8 mouse cellular contexts compared by ENCODE assay signal in the genomic region with DNA sequence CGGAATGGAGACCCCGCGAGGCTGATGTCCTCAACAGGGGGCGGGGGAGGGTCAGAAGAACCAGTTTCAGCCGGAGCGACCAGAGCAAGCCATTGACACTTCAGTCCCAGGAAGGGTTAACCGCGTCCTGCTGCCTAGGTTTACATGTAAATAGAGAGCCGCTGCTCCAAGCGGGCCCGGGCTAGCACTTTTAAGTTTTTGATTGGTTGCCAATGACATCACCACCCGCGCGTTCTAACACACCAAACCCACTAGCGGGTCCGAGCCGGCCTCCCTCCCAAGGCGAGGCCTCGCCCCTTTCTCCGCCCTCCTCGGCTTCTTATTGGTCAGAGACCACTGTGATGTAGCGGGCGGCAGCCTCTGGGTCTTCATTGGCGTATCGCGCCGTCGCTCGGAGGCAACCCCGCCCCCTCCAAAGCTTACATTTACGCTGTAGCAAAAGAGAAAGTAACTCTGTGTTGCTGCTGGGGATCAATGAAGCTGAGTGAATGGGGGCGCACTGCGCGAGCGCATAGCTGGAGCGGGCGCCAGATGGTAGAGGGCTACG. TPM values are rescaled to one million over a fixed set of nuclear protein-coding genes. Genes with fewer than 3 reads are reported as not detected.
DNase-seq lines count a peak whose midpoint lies in the region; ATAC-seq and TF ChIP-seq lines count a peak whose summit lies in the region.

A gene (minus strand): TSS at position 291 of the 547 bp plus-strand sequence.

- no peak for TF ChIP-seq CTCF in bone marrow macrophage, adult 2 months (IDR thresholded peaks at IDR 0.05; ENCODE audit: low read depth, low read length)
- no peak for TF ChIP-seq CTCF in embryonic fibroblast, embryonic 13.5 days (IDR thresholded peaks at IDR 0.05; ENCODE audit: borderline replicate concordance, insufficient read depth, low read length)

- H3K27me3 ChIP-seq in kidney, embryonic 14.5 days (ENCODE audit: control insufficient read depth, insufficient read depth, low read length) = no peaks in the 10 kb centered on the region; the same call in 1 of the 2 replicates
- no peaks in the 10 kb centered on the region for H3K27me3 ChIP-seq in limb, embryonic 15.5 days

- H3K4me2 ChIP-seq in kidney, embryonic 14.5 days (replicated peaks; ENCODE audit: low read depth, low read length) = peak within 1 kb of the TSS; percentile 91
- H3K4me2 ChIP-seq in limb, embryonic 15.5 days = peak within 1 kb of the TSS; percentile 88

- TF ChIP-seq POLR2A in bone marrow macrophage, adult 2 months (IDR thresholded peaks at IDR 0.05; ENCODE audit: borderline replicate concordance, low read depth, low read length) = no peak
- TF ChIP-seq POLR2A in embryonic fibroblast, embryonic 13.5 days (IDR thresholded peaks at IDR 0.05; ENCODE audit: low read depth, low read length) = peak; percentile 84

- H3K9me3 ChIP-seq in kidney, embryonic 14.5 days (ENCODE audit: control insufficient read depth, low read length) = no peaks in the 10 kb centered on the region
- no peaks in the 10 kb centered on the region for H3K9me3 ChIP-seq in limb, embryonic 15.5 days

- no peaks in the 10 kb centered on the region for H3K36me3 ChIP-seq in kidney, embryonic 14.5 days (ENCODE audit: control insufficient read depth, insufficient read depth, low read length)
- 0 out of 2 replicates have a peak, but pooled peaks cover 4% of the 10 kb centered on the region for H3K36me3 ChIP-seq in limb, embryonic 15.5 days

- peak within 1 kb of the TSS; percentile 87 for H3K9ac ChIP-seq in kidney, embryonic 14.5 days (ENCODE audit: low read depth, low read length)
- H3K9ac ChIP-seq in limb, embryonic 15.5 days = peak within 1 kb of the TSS; percentile 82

- WGBS in kidney, embryonic 14.5 days = under 1% methylated on average over 38 of the region's 38 CpGs
- WGBS in limb, embryonic 15.5 days = under 1% methylated on average over 38 of the region's 38 CpGs

- peak; percentile 100 for ATAC-seq in kidney, embryonic 14.5 days (ENCODE audit: low FRiP score, low TSS enrichment)
- ATAC-seq in limb, embryonic 15.5 days (ENCODE audit: insufficient number of reproducible peaks, low FRiP score, low TSS enrichment, low read depth) = peak; percentile 99

- DNase-seq in 416B (ENCODE audit: low read depth) = peak; percentile 99
- peak; percentile 99 for DNase-seq in heart, adult 9 months (ENCODE audit: low spot score in 2 of 2)
- peak; percentile 97 to 98 for DNase-seq in monocyte, adult 2 months (ENCODE audit: low read depth in 1 of 2, low spot score in 2 of 2)
- peak; percentile 99 for DNase-seq in spleen, postnatal 36 days (ENCODE audit: low spot score in 2 of 2)

- peak within 1 kb of the TSS; percentile 94 for H3K4me3 ChIP-seq in bone marrow macrophage, adult 2 months (ENCODE audit: insufficient read depth, low read length)
- peak within 1 kb of the TSS; percentile 89 for H3K4me3 ChIP-seq in embryonic fibroblast, embryonic 13.5 days (ENCODE audit: insufficient read depth, low read length)
- peak within 1 kb of the TSS; percentile 65 for H3K4me3 ChIP-seq in kidney, embryonic 14.5 days (ENCODE audit: low read length)
- peak within 1 kb of the TSS; percentile 61 for H3K4me3 ChIP-seq in limb, embryonic 15.5 days

- peaks cover 3% of the 10 kb centered on the region; the same call in 1 of the 2 replicates for H3K4me1 ChIP-seq in bone marrow macrophage, adult 2 months (ENCODE audit: control insufficient read depth, insufficient read depth, low read length)
- peaks cover 4% of the 10 kb centered on the region; the same call in 1 of the 2 replicates for H3K4me1 ChIP-seq in embryonic fibroblast, embryonic 13.5 days (ENCODE audit: control insufficient read depth, insufficient read depth, low read length)
- peaks cover 6% of the 10 kb centered on the region; the same call in 1 of the 2 replicates for H3K4me1 ChIP-seq in kidney, embryonic 14.5 days (ENCODE audit: control insufficient read depth, insufficient read depth, low read length)
- peaks cover 16% of the 10 kb centered on the region for H3K4me1 ChIP-seq in limb, embryonic 15.5 days

- peak within 1 kb of the TSS; percentile 24 for H3K27ac ChIP-seq in bone marrow macrophage, adult 2 months (ENCODE audit: insufficient read depth, low read depth, low read length)
- H3K27ac ChIP-seq in embryonic fibroblast, embryonic 13.5 days (ENCODE audit: insufficient read depth, low read length) = peak within 1 kb of the TSS; percentile 82
- peak within 1 kb of the TSS; percentile 87 for H3K27ac ChIP-seq in kidney, embryonic 14.5 days (ENCODE audit: low read depth, low read length)
- peak within 1 kb of the TSS; percentile 96 for H3K27ac ChIP-seq in limb, embryonic 15.5 days

RNA-seq across cellular contexts. Expression of the gene that starts here (rescaled TPM):
- polyA plus RNA-seq in bone marrow macrophage, adult 2 months (2012; ENCODE audit: insufficient read depth, insufficient read length, missing spikeins) = 0.58 and 0.84 TPM in 2 replicates
- 0.54 and 0.68 TPM in 2 replicates for polyA plus RNA-seq in embryonic fibroblast, embryonic 13.5 days (2011; ENCODE audit: insufficient read length, low read depth, missing spikeins)
- polyA plus RNA-seq in kidney, embryonic 14.5 days (2014; fragmentation: Nextera tagmentation; extraction: Ambion mirVana) = 1.4 and 2.0 TPM in 2 replicates
- polyA plus RNA-seq in limb, embryonic 15.5 days (2015; fragmentation: Nextera tagmentation; extraction: Ambion mirVana) = 1.2 and 1.6 TPM in 2 replicates

Comparison
In these comparisons a context has a peak if more than half of its experiments do, and no peak if none do; other contexts are left out.
1. Peak in every context shown above with its lines: DNase-seq, ATAC-seq, H3K4me3 ChIP-seq and H3K27ac ChIP-seq.
2. H3K27ac ChIP-seq: peak in every context shown above with its lines; median percentile 96 in limb, embryonic 15.5 days; 87 in kidney, embryonic 14.5 days; 82 in embryonic fibroblast, embryonic 13.5 days; 24 in bone marrow macrophage, adult 2 months.